Mouse (Mus musculus): ENCODE measurements around the gene S100a3. TPM values are rescaled to one million over a fixed set of nuclear protein-coding genes. Genes with fewer than 3 reads are reported as not detected.

The S100a3 gene
- total and polyA plus RNA-seq, 2 experiments from 2014 or later = 0.81 to 3.5 TPM

DNA sequence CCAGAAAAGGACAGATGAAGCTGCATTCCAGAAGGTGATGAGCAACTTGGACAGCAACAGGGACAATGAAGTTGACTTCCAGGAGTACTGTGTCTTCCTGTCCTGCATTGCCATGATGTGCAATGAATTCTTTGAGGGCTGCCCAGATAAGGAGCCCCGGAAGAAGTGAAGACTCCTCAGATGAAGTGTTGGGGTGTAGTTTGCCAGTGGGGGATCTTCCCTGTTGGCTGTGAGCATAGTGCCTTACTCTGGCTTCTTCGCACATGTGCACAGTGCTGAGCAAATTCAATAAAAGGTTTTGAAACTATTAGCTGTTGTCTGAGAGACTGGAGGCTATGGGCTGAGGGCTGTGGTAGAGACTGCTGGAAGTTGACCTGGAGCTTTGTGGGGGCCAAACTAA, 45.4 kb downstream of the S100a3 start:
- no peak for TF ChIP-seq CTCF (IDR thresholded peaks at IDR 0.05)
- DNase-seq (ENCODE audit: low spot score) (no peak), ATAC-seq (ENCODE audit: low FRiP score) (no peak)
- Histone ChIP-seq H3K9me3 (ENCODE audit: low read length) (no peaks in the 10 kb centered on the region), H3K36me3 (ENCODE audit: insufficient read depth, low read length) (no peaks in the 10 kb centered on the region), H3K27ac (ENCODE audit: low read depth, low read length) (no peak overlapping the region), H3K27me3 (ENCODE audit: insufficient read depth, low read length) (no peaks in the 10 kb centered on the region), H3K4me2 (ENCODE audit: low read depth, low read length, poor library complexity, severe bottlenecking) (no peak overlapping the region), H3K9ac (replicated peaks; ENCODE audit: low read length, poor library complexity, severe bottlenecking) (no peak overlapping the region), H3K4me3 (ENCODE audit: low read depth, low read length) (no peak overlapping the region), H3K4me1 (ENCODE audit: insufficient read depth, low read length) (no peaks in the 10 kb centered on the region)
- 84% methylated on average over 2 of the region's 2 CpGs for WGBS

DNA sequence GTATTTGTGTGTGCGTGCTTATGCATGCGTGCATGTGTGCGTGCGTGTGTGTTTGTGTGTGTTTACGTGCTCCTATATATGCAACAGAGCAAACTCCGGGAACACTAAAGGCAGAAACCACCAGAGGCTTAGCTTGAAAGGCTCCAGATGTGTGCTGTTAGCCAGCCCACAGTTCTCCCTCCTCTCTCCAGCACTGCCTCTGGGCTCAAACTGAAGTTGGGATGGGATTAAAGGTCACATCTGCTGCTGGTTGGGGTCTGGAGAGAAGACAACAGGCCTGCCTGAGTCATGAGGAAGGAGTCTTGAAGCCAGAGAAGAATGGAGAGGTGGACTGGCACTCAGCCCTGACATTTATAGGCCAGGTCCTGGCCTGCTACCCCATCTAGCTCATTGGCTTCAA, 45.8 kb downstream of the S100a3 start:
- no peak for TF ChIP-seq CTCF (IDR thresholded peaks at IDR 0.05)
- ATAC-seq (ENCODE audit: low FRiP score) = no peak
- no peaks in the 10 kb centered on the region for H3K4me1 ChIP-seq (ENCODE audit: insufficient read depth, low read length)
- H3K36me3 ChIP-seq (ENCODE audit: insufficient read depth, low read length) = no peaks in the 10 kb centered on the region
- H3K9me3 ChIP-seq (ENCODE audit: low read length) = no peaks in the 10 kb centered on the region
- H3K4me2 ChIP-seq (ENCODE audit: low read depth, low read length, poor library complexity, severe bottlenecking) = no peak overlapping the region
- no peak for DNase-seq (ENCODE audit: low spot score)
- no peaks in the 10 kb centered on the region for H3K27me3 ChIP-seq (ENCODE audit: insufficient read depth, low read length)
- WGBS = 92% methylated on average over 6 of the region's 6 CpGs
- H3K4me3 ChIP-seq (ENCODE audit: low read depth, low read length) = no peak overlapping the region
- H3K9ac ChIP-seq (replicated peaks; ENCODE audit: low read length, poor library complexity, severe bottlenecking) = no peak overlapping the region
- no peak overlapping the region for H3K27ac ChIP-seq (ENCODE audit: low read depth, low read length)

DNA sequence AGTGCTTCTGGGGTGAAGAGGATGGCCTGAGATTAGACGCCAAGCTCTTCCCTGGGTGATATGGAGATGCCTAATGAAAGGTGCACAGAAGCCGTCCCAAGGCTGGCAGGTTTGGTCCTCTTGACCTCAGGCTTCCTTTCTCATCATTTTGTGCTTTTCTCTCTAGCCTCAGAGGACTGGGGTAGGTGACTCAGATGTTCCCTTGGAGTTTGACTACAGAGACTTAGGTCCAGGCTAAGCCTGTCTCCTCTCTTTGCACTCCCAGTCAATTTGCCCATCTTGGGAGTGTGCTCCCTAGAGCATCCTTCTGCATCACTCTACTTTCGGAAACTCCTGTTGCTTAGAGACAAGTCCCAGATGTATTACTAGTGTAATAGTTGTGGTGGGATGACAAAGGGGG, 47.0 kb downstream of the S100a3 start:
- TF ChIP-seq CTCF (IDR thresholded peaks at IDR 0.05) = no peak
- Histone ChIP-seq H3K4me2 (ENCODE audit: low read depth, low read length, poor library complexity, severe bottlenecking) (no peak overlapping the region), H3K9ac (replicated peaks; ENCODE audit: low read length, poor library complexity, severe bottlenecking) (no peak overlapping the region), H3K4me3 (ENCODE audit: low read depth, low read length) (no peak overlapping the region), H3K9me3 (ENCODE audit: low read length) (no peaks in the 10 kb centered on the region), H3K4me1 (ENCODE audit: insufficient read depth, low read length) (no peaks in the 10 kb centered on the region), H3K36me3 (ENCODE audit: insufficient read depth, low read length) (no peaks in the 10 kb centered on the region), H3K27me3 (ENCODE audit: insufficient read depth, low read length) (no peaks in the 10 kb centered on the region), H3K27ac (ENCODE audit: low read depth, low read length) (no peak overlapping the region)
- DNase-seq (ENCODE audit: low spot score) = no peak
- 83% methylated on average over 3 of the region's 3 CpGs for WGBS
- ATAC-seq (ENCODE audit: low FRiP score) = no peak

DNA sequence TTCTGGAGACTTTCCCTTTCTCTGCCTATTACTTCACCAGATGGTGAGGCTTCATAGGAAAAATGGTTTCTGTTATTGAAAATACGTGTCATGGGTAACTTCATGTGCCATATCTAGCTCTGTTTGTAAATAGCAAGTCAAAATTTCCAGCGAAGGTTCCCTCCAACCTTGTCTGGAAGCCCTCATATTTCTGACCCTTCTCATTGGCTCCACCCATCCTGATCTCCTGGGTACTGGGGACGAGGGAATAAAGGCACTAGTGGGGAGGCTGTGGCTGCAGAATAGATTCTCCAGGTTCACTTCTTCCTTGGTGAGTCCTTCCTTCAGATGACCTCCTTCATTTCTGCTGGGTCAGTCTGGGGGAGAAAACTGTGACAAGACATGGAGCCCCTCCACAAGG, 47.8 kb downstream of the S100a3 start, which contains the start of gene S100a5:
TSS of gene S100a5 (plus strand) at position 301 of the 400 bp plus-strand sequence.
- ATAC-seq (ENCODE audit: low FRiP score) (no peak), DNase-seq (ENCODE audit: low spot score) (no peak)
- 71% methylated on average over 3 of the region's 3 CpGs for WGBS
- no peak within 1 kb of the TSS for H3K27ac ChIP-seq (ENCODE audit: low read depth, low read length)
- no peak for TF ChIP-seq CTCF (IDR thresholded peaks at IDR 0.05)
- no peak within 1 kb of the TSS for H3K4me2 ChIP-seq (ENCODE audit: low read depth, low read length, poor library complexity, severe bottlenecking)
- 0 out of 2 replicates have a peak, but pooled peaks cover 4% of the 10 kb centered on the region for H3K27me3 ChIP-seq (ENCODE audit: insufficient read depth, low read length)
- no peaks in the 10 kb centered on the region for H3K9me3 ChIP-seq (ENCODE audit: low read length)
- H3K36me3 ChIP-seq (ENCODE audit: insufficient read depth, low read length) = no peaks in the 10 kb centered on the region
- no peak within 1 kb of the TSS for H3K9ac ChIP-seq (replicated peaks; ENCODE audit: low read length, poor library complexity, severe bottlenecking)
- H3K4me1 ChIP-seq (ENCODE audit: insufficient read depth, low read length) = peaks cover 5% of the 10 kb centered on the region; the same call in 1 of the 2 replicates
- no peak within 1 kb of the TSS for H3K4me3 ChIP-seq (ENCODE audit: low read depth, low read length)

DNA sequence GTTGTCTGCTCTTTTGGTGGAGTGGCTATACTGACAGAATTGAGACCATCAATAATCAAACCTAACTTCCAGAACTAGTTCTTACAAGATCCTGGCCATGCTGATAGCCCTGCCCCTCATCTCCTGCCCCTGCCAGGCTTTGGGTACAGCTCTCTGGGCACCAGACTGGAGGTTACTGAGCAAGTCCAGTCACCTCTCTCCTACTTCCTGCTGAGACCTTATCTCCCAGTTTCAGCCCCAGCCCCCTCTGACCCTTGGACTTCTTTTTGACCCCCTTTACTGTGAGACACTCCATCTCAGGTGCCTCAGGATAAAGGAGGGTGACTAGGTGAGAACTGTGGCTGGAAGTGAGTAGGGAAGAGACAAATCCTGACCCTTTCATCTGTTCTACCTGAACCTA, 48.7 kb downstream of the S100a3 start:
- no peaks in the 10 kb centered on the region for H3K9me3 ChIP-seq (ENCODE audit: low read length)
- no peak overlapping the region for H3K4me3 ChIP-seq (ENCODE audit: low read depth, low read length)
- H3K4me1 ChIP-seq (ENCODE audit: insufficient read depth, low read length) = peaks cover 5% of the 10 kb centered on the region; the same call in 1 of the 2 replicates
- DNase-seq (ENCODE audit: low spot score) (no peak), ATAC-seq (ENCODE audit: low FRiP score) (no peak)
- no peak overlapping the region for H3K4me2 ChIP-seq (ENCODE audit: low read depth, low read length, poor library complexity, severe bottlenecking)
- H3K27ac ChIP-seq (ENCODE audit: low read depth, low read length) = no peak overlapping the region
- H3K36me3 ChIP-seq (ENCODE audit: insufficient read depth, low read length) = no peaks in the 10 kb centered on the region
- no peak overlapping the region for H3K9ac ChIP-seq (replicated peaks; ENCODE audit: low read length, poor library complexity, severe bottlenecking)
- no peak for TF ChIP-seq CTCF (IDR thresholded peaks at IDR 0.05)
- 0 out of 2 replicates have a peak, but pooled peaks cover 4% of the 10 kb centered on the region for H3K27me3 ChIP-seq (ENCODE audit: insufficient read depth, low read length)

DNA sequence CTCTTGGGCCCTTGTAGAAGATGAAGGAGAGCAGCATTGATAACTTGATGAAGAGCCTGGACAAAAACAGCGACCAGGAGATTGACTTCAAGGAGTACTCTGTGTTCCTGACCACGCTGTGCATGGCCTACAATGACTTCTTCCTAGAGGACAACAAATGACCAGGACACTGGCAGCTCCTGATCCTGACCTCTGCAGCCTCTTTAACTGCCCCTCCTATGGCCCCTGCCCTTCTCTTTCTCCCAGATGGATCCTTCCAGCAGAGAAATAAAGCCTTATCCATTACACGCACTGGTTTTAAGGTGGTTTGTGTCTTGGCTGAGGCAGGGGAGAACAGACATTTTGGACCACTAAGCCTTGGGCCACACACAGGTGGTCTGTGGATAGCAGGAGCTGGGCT, 51.1 kb downstream of the S100a3 start:
- ATAC-seq (ENCODE audit: low FRiP score) (no peak), DNase-seq (ENCODE audit: low spot score) (no peak)
- no peaks in the 10 kb centered on the region for H3K9me3 ChIP-seq (ENCODE audit: low read length)
- no peak overlapping the region for H3K27ac ChIP-seq (ENCODE audit: low read depth, low read length)
- 0 out of 2 replicates have a peak, but pooled peaks cover 4% of the 10 kb centered on the region for H3K27me3 ChIP-seq (ENCODE audit: insufficient read depth, low read length)
- no peak for TF ChIP-seq CTCF (IDR thresholded peaks at IDR 0.05)
- H3K9ac ChIP-seq (replicated peaks; ENCODE audit: low read length, poor library complexity, severe bottlenecking) = no peak overlapping the region
- no peak overlapping the region for H3K4me2 ChIP-seq (ENCODE audit: low read depth, low read length, poor library complexity, severe bottlenecking)
- no peak overlapping the region for H3K4me3 ChIP-seq (ENCODE audit: low read depth, low read length)
- H3K36me3 ChIP-seq (ENCODE audit: insufficient read depth, low read length) = no peaks in the 10 kb centered on the region
- H3K4me1 ChIP-seq (ENCODE audit: insufficient read depth, low read length) = peaks cover 5% of the 10 kb centered on the region; the same call in 1 of the 2 replicates
- 84% methylated on average over 3 of the region's 3 CpGs for WGBS

All from midbrain, postnatal 0 days (tissue).